Mouse (Mus musculus) gastrocnemius, postnatal 25 days (tissue): ENCODE data around the gene Gtf2ird1. TPM values are rescaled to one million over a fixed set of nuclear protein-coding genes. Genes with fewer than 3 reads are reported as not detected.

Source experiments
- DNase-seq: peaks from one replicate; pipeline ENCODE4 v3.0.0; 2022
- total RNA-seq, 2 experiments: library from RNA; stranded (reverse); gene quantifications; 1 replicate in 1 of 2; 2 replicates in 1 of 2; pipeline ENCODE4 v1.2.3; 2021

Gtf2ird1 gene
- total RNA-seq, 2 experiments from 2014 or later, result 9.6 to 9.9 TPM

DNA sequence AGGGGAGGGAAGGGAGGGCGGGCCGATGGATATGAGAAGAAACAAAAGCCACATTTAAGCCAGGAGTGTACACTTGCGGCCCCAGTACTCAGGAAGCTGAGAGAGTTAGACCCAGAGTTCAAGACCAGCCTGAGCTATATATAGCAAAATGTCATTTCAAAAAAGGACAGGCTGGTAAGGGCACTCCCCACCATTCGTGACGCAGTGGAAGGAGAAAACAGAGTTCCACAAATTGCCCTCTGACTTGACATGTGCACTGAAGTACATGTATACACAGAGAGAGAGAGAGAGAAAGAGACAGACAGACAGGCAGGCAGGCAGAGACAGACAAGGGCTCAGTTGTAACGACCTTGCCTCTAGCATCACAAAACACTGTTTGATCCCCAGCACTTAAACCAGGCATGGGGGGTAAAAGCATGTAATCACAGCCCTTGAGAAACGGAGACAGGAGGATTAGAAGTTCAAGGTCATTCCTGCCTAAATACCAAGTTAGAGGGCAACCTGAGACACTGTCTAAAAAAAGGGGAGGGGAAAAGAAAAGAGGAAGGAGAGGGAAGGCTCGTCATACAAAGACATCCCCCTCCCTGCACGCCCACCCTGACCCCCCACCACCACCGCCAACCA, 11.2 kb downstream of the Gtf2ird1 start:
- no peak for DNase-seq

DNA sequence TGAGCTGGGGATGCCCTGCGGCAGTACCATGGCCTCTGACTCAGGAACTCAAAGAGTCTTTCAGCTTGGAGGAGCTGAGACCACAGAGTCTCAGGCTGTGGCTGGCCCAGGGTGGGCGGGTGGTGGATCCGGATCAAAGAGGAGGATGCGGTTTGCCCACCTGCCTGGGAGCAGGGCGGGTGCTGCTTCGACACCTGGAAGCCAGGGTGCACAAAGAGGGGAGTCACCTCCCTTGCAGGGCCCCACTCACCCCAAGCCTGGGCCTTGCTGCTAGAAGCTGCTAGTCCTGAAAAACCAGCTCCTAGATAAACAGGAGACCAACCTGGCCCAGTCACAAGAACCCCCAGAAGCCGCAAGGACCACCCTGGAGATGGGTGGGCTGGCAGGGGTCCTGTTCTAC, 12.0 kb downstream of the Gtf2ird1 start:
- DNase-seq, result peak; percentile 60

DNA sequence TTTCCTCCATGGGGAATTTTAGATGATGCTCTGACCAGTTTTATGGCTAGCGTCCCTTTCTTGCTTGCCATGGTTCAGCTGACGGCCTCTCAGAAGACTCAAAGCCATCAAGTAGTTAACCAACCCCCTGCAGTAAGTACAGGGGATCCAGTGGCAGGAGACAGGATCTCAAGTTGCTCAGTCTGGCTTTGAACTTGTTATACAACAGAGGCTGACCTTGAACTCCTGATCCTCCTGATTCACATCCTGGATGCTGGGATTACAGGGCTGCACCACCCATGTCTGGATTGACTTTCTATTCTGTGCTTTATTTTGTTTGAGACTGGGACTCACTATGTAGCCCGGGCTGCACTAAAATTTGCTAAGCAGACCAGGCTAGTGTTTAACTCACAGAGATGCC, 14.4 kb downstream of the Gtf2ird1 start:
- no peak for DNase-seq

DNA sequence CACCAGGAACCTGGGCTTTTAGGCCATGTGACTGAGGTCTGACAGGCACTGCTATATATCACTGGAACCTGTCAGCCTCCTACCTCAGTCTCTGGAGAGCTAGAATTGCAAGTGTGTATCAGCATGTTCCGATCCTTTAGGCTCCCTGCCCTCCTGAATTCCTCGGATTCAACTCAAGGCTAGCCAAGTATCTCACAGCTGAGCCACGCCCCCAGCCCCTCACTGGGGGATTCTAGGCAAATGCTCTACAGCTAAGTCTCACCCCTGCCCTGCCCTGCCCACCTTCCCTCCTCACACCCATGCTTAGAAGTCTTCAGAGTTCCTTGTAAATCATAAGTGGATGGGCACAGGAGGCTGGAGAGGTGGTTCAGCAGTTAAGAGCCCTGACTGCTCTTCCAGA, 15.4 kb downstream of the Gtf2ird1 start:
- no peak for DNase-seq

DNA sequence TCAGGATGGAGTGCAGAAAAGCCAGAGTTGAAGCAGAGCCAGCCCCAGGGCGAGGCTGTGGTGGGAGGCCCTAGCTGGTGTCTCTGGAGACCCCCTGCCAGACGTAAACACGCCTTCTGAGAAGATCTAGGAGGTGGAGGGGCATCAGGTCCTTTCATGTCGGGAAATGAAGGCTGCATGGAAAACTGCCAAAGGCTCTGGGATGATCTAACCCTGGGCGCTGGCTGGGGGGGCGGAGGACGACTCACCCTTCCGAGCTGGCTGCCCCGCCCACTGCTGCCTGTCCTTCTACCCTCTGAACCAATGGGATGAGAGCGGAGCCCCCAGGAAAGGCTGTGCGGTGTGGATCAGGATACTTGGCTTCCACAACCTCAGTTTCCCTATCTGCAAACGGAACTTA, 16.4 kb downstream of the Gtf2ird1 start:
- DNase-seq, result peak; percentile 36

DNA sequence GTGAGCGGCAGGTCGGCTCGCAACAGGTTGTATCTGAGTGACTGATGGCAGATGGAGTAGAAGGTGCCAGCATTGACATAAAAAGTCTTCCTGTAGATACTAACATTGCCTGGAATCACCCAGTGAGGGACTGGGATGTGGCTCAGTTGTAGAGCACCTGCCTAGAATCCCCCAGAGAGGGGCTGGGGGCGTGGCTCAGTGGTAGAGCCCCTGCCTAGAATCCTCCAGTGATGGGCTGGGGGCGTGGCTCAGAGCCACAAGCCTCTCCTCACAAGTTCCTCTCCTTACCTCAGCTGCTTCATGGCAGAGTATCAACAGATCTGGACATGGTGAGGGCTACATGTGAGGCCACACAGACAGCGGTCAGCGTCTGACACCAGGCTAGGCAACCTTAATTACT, 17.0 kb downstream of the Gtf2ird1 start:
- no peak for DNase-seq

DNA sequence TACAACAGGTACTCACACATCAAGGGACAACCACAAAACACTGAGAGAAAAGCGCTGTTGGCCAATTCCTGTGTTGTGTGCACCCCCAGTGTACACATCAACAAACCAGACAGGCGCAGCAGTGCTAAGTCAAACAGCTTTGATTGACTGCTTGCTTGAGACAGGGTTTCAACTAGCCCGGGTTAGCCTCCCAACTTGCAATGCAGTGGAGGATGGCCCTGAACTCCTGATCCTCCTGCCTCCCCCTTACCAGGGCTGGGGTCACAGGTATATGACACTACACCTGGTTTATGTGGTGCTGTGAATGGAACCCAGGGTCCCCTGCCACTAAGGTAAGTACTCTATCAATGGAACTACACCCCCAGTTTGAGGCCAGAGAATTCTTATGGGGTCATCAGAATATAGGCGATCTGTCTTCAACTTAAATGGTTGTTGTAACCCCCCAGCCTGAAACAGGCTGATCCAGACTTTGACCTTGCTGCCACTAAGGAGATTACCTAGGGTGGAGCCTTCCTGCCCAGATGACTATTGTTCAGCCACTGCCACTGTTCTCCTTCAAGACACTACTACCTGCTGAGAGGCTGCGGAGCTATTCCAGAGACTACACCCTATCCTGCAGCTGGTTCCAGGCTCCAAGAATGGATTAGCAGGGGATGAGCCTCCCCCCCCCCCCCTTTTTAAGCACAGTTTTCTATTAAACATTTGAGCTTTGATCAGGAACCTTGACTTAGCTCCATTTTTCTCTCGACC, 17.7 kb downstream of the Gtf2ird1 start:
- no peak for DNase-seq

DNA sequence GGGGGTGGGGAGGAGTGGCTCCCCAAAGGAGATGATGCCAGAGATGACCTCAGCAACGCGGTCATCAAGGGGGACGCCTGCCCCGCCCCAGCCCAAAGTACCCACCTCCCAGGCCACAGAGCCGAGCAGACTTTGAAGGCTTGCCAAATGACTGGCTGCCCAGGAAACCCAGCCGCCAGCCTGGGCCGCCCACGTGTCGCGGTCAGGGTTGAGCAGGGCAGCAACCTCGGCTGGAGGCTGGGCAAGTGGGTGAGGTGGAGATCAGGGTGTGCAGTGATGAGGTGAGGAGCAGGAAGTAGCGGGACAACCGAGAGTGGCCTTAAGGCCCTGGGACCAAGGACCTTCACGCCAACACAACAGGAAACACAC, 19.1 kb downstream of the Gtf2ird1 start:
- DNase-seq, result peak; percentile 64

DNA sequence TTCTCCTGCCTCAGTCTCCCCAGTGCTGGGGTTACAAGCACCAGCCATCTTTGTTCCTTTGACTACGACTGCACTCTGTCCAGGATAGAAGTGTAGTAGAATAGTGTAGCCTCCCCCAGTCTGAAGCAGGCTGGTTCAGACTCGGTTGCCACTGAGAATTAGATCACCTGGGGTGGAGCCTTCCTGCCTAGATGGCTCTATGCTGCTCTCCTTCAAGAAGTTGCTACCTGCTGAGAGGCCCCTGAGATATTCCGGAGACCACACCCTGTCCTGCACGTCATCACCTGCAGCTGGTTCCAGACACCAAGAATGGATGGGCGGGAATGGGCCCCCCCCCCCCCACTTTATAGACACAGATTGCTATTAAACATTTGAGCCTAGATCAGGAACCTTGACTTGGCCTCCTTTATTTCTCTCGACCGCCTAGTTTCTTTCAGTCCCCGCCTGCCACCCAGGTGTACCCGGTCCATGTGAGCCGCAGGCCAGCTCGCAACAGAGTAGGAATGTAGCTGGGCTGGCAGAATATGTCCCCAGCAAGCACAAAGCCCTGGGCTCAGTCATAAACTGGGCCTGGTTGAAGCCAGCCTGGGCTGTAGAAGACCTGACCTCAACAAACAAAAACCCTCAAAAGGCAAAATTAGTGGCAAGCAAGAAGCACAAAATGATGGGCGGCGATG, 19.6 kb downstream of the Gtf2ird1 start:
- DNase-seq, result no peak

DNA sequence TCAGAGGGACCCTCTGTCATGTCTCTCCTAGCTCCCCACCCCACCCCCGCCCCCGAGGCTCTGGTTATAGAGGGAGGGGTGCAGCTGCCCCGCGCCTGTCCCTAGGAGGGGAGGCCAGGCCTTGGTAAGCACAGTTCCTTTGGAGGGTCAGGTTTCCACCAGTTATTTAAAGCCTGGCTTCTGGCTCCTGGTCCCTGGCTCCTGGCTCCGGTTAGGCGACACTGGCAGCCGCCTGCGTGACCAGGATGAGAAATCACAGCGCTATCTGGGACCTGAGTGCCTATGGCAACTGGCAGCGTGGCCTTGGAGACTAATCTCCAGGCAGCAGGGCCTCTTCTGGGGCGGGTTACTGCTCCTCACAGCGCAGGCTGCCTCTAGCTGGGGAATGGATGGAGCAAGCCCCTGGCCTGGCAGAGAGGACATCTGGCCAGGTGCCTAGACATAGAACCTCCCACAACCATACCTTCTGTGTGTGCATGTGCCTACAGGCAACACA, 20.6 kb downstream of the Gtf2ird1 start:
- DNase-seq, result peak; percentile 88

DNA sequence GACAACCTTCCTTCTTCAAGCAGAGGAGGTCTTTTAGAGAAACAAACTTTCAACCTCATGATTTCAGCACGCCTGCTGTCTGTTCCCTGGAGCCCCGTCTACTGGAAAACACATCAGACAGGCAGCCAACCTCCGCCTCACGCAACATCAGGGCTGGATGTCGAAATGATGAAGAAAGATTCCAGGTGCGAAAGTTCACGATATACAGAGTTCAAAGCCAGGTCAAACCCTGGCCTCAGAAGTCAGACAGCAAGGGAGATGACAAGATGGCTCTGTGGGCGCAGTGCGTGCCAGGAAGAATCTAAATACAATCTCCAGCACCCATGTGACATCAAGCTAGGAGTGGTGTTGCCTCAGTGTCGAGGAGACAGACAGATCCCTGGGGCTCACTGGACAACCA, 23.4 kb downstream of the Gtf2ird1 start:
- DNase-seq, result no peak

DNA sequence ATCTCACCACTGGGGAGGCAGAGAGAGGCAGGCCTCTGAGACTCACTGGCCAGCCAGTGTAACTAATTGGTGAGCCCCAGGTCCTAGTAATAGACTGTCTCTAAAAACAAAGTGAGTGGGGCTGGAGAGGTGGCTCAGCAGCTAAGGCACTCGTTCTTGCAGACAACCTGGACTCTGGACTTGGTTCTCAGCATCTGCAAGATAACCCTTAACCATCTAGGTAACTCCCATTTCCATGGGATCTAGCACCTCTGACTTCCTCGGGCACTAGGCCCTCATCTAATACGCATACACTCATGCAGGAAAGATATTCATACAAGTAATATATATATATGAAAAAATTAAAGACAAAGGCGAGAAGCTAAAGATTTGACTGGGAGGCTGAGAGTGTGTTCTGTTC, 26.4 kb downstream of the Gtf2ird1 start:
- no peak for DNase-seq

DNA sequence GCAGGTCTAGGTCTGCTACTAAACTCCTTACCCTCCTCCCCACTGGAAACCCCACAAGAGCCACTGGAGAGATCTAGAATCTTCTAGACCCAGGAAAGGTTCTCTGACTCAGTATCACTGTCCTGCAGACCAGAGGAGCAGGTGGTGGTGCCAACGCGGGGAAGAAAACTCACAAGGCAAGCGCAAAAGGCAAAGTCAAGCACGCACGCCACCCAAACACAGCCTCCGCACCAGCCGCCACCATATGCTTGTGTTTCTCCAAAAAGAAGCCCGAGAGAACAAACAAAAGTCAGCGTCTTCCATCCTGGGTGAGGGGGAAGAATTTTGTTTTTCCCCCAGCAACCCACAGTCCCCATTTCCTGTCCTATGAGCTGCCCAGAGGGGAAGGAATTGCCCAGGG, 28.9 kb downstream of the Gtf2ird1 start:
- no peak for DNase-seq

DNA sequence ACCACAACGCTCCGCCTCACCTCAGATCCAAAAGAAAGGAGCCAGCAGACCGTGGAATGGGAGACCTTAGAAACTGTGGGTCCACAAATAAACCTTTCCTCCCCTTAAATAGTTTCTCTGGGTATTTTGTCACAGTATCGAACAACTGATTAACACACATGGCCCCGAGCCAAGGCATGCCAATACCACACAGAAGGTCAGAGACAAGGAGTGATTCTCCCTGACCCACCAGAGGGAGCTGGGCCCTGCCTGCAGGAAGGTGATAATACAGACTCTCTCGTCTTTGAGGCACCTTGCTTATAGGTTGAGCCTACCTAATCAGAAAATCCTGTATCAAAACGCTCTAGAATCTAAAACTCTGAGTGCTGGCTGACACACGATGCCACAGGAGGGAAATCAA, 30.9 kb downstream of the Gtf2ird1 start:
- DNase-seq, result no peak

DNA sequence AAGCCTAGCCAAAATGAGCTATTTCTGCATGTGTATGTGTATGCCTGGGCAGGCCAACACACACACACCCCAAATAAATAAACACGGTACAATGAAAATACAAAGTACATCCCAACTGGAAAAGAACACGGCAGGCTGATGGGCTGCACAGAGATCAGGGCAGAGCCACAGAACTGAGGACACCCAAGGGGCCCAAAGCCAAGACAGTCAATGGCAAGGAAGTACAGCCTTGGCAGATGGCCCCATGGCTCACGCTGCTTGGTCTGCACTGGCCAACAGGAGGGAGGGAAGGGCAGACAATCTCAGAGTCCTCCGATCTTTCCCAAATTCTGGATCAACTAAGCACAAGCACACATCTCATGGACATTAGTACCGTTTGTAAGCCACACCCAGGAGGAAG, 32.6 kb downstream of the Gtf2ird1 start:
- DNase-seq, result peak; percentile 91

DNA sequence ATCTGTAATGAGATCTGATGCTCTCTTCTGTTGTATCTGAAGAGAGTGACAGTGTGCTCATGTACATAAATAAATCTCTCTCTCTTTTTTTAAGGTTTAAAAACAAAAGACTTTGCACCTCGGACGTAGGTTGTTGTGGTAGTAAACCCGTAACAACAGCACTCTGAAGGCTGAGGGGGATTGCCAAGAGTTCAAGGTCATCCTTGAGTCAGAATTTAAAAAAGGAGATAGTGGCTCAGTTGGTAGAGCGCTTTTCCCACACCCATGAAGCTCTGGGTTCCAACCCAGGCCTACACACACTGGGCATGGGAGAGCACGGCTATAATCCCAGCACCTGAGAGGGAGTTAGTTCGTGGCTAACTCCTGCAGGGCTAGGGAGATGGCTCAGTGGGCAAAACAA, 33.1 kb downstream of the Gtf2ird1 start:
- no peak for DNase-seq

DNA sequence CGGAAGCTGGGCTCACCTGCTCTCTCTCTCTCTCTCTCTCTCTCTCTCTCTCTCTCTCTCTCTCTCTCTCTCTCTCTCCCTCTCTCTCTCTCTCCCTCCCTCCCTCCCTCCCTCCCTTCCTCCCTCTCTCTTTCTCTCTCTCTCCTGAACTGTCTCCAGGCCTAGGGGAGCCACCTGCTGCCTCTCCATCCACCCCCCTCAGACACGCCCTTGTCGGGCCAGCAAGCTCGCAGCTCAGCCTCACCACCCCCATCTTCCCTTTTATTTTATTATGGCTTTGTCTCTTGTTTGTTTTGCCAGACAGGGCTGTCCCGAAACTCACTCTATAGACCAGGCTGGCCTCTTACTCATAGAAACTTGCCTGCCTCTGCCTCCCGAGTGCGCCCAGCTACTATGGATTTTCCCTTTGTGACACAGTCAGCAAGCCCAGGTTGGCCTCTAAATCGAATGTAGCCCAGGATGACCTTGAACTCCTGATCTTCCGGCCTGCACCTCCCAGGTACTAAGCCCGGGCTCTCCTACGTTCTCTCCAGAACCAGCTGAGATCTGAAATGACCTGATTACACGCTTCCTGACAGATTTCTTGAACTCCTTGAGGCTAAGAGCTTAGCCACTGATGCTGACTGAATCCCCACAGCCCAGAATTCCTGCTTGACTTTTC, 34.1 kb downstream of the Gtf2ird1 start:
- DNase-seq, result no peak

DNA sequence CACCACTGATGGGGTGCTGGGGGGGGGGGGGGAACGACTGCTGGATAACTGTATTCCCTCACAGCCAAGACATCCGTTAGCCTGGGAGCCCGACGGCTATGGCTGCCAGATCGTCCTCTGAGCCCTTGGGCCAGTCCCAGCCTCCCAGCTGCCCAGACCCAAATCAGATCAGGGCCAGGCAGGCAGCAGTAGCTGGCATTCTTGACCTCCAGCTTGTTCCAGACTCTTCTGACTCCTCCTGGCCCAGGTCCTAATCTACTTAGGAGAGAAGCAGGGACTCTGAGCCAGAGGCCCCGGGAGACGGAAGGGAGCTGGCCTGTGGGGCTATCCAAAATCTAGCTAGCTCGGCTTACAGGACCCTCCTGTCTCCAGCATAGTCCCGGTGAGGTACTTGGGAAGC, 35.5 kb downstream of the Gtf2ird1 start:
- DNase-seq, result peak; percentile 86

DNA sequence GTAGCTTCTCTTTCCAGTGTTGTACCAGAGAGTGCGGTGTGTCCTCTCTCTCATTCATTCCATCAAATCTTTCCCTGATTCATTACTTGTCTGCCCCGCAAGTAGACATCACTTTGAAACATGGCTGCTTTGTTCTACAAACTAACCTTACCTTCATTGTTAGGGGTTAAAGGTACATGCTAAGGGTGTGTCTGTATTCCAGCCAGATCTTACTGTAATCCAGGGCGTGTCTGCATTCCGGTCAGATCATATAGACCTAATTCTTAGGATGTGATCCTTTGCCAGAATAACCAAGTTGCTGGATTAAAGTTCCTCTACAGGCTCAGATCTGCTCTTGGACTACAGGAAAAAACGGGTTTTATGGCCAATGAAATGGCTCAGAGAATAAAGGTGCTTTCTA, 36.8 kb downstream of the Gtf2ird1 start:
- no peak for DNase-seq

DNA sequence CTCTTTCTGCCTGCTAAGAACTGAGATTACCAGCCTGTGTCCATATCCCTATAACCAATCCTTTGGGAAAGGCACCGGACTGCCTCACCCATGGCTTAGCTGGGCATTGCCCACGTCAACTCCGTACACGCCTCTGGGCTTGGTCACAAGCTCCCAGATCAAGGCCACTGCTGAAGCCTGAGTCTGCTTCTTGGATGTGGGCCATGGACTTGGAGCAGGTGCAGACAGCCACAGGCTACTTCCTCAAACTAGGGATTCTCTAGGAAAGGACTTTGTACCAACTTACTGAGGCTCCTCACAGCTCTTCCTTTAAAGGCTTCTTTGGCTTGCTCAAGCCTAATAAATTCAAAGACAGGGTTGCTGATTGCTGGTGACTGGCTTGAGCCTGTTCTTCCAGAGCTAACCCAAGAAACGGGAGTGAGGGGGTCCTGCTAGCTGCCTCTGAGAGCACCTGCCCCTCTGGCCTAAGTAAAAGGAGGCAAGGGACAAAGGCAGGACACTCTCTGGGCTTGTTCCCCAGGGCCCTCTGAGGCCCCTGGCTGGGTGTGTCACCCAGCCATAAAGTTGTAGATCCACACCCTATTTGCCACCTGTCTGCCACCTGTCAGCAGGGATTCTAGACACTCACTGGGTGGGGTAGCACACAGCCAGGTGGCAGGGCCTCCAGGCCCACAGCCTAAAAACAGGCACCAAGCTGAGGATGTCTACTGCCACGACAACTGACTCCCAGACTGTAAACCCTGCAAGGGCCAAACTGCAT, 38.0 kb downstream of the Gtf2ird1 start:
- DNase-seq, result peak; percentile 20

DNA sequence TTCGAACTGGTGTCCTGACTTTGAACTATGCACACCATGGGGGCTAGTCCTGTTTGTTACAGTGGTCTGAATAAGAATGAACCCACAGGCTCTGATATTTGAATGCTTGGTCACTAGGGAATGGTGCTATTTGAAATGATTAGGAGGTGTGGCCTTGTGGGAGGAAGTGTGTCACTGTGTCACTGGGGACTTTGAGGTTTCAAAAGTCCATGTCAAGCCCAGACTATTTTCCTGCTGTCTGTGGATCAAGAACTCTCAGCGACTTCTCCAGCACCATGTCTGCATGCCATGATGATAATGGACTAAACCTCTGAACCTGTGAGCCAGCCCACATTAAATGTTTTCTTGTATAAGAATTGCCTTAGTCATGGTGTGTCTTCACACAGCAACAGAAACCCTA, 44.2 kb downstream of the Gtf2ird1 start:
- no peak for DNase-seq

DNA sequence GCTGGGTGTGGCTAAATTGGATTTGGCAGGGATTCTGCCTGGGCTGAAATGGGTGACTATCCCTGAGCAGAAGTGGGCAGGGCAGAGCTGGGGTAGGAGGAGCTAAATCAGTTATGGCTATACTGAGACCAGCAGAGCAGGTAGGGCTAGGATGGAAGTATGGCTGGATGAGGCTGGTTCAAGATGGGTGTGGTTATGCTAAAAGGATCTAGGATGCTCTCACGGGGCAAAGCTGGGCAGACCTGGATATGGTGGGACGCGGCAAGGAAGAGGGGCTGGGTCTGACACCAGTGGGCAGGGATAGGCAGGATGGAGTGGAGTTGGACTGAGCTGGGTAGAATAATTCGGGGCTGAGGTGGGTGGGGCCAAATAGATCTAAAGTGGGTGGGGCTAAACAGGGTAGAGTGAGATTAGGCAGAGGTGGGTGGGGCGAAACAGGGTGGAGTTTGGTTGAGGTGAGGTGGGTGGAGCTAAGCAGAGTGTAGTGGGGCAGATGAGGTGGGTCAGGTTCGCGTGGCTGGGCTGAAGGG, 46.1 kb downstream of the Gtf2ird1 start:
- DNase-seq, result no peak
